Mouse (Mus musculus): Measurements from ENCODE around the gene Psma4. TPM values are rescaled to one million over a fixed set of nuclear protein-coding genes. Genes with fewer than 3 reads are reported as not detected.

The Psma4 gene
- 5.8 and 14.3 TPM in 2 replicates for polyA plus RNA-seq (2012; ENCODE audit: low replicate concordance)

GRCm38 (mm10) chr9:54950575-54951321, at the start of gene Psma4, which contains the start of gene AY074887:
Psma4 (plus strand) TSS chr9:54950790.
AY074887 (minus strand) TSS chr9:54950998.

GRCm38 (mm10) chr9:54917010-54917677, 33.4 kb upstream of the Psma4 start, which contains the start of gene Hykk:
Hykk (plus strand) TSS chr9:54917283.

GRCm38 (mm10) chr9:54980674-54981073, 30.1 kb downstream of the Psma4 start, which contains the start of gene Chrna5:
Chrna5 (plus strand) TSS chr9:54980880.

Other genes starting within 250 kb of the Psma4 start
- gene Wdr61, start 216.3 kb upstream of the Psma4 start, polyA plus RNA-seq (2012; ENCODE audit: low replicate concordance), result 2.8 and 16.0 TPM in 2 replicates
- gene Crabp1, start 186.0 kb upstream of the Psma4 start, polyA plus RNA-seq (2012; ENCODE audit: low replicate concordance), result not detected in 2 replicates
- gene Ireb2, start 87.0 kb upstream of the Psma4 start, polyA plus RNA-seq (2012; ENCODE audit: low replicate concordance), result 0.64 and 2.5 TPM in 2 replicates
- gene Hykk, start 33.5 kb upstream of the Psma4 start, polyA plus RNA-seq (2012; ENCODE audit: low replicate concordance), result 0.24 and 0.30 TPM in 2 replicates
- not detected in 2 replicates for gene AY074887, start 208 bp downstream of the Psma4 start, polyA plus RNA-seq (2012; ENCODE audit: low replicate concordance)
- gene Chrna5, start 30.1 kb downstream of the Psma4 start, polyA plus RNA-seq (2012; ENCODE audit: low replicate concordance), result not detected in 2 replicates
- not detected in 2 replicates for gene Chrna3, start 75.8 kb downstream of the Psma4 start, polyA plus RNA-seq (2012; ENCODE audit: low replicate concordance)
- 0.03 and 0.13 TPM in 2 replicates for gene Chrnb4, start 98.0 kb downstream of the Psma4 start, polyA plus RNA-seq (2012; ENCODE audit: low replicate concordance)
- 18.1 and 37.8 TPM in 2 replicates for gene Ube2q2, start 198.1 kb downstream of the Psma4 start, polyA plus RNA-seq (2012; ENCODE audit: low replicate concordance)

Measured in hematopoietic multipotent progenitor cell, adult 10-12 weeks (in vitro differentiated cells).